Mouse (Mus musculus): ENCODE results near the gene Uba3. TPM values are rescaled to one million over a fixed set of nuclear protein-coding genes. Genes with fewer than 3 reads are reported as not detected.

The Uba3 gene
- polyA plus RNA-seq, 1 experiment, result 14.6 TPM

- Histone ChIP-seq H3K4me3 (replicated peaks; ENCODE audit: extremely low read depth, low read depth, low read length) (no peak overlapping the region), H3K4me1 (ENCODE audit: control insufficient read depth, insufficient read depth, low read length) (peaks cover 13% of the 10 kb centered on the region)
- TF ChIP-seq POLR2A (IDR thresholded peaks at IDR 0.05; ENCODE audit: borderline replicate concordance, extremely low read depth, low read depth, low read length) (0 out of 2 replicates have a peak, but pooled peaks have one; percentile 16), CTCF (IDR thresholded peaks at IDR 0.05; ENCODE audit: insufficient read depth, low read length) (no peak)
- DNase-seq, result peak; percentile 37
- WGBS, result 52% methylated on average over 7 of the region's 7 CpGs
Observed at GRCm38 (mm10) chr6:97145156-97145555, 60.3 kb downstream of the Uba3 start.

- no peak for TF ChIP-seq POLR2A (IDR thresholded peaks at IDR 0.05; ENCODE audit: borderline replicate concordance, extremely low read depth, low read depth, low read length)
- no peak for TF ChIP-seq CTCF (IDR thresholded peaks at IDR 0.05; ENCODE audit: insufficient read depth, low read length)
- no peak overlapping the region for H3K4me3 ChIP-seq (replicated peaks; ENCODE audit: extremely low read depth, low read depth, low read length)
- WGBS, result 33% methylated on average over 7 of the region's 7 CpGs
- DNase-seq, result peak; percentile 28
- H3K4me1 ChIP-seq (ENCODE audit: control insufficient read depth, insufficient read depth, low read length), result peaks cover 12% of the 10 kb centered on the region
Observed at GRCm38 (mm10) chr6:97144359-97144758, 61.1 kb downstream of the Uba3 start.

DNA sequence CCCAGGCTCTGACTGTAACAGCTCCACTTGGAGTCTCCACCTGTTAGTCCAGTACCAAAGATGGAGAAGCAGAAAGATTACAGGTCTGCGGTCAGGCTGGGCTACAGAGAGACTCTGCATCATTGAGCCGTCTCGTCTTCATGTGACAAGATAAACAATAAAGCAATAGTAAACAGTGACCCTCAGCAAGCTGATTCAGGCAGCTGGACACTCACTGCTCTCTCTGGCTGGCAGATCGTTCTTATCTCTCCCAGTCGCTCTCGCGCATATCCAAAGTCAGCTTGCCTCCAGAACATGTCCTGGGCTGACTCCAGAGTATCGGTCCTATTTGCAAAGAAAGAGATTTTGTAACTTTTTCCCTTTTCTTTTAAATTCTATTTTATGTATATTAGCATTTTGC lies 62.8 kb downstream of the Uba3 start:
- TF ChIP-seq POLR2A (IDR thresholded peaks at IDR 0.05; ENCODE audit: borderline replicate concordance, extremely low read depth, low read depth, low read length) (no peak), CTCF (IDR thresholded peaks at IDR 0.05; ENCODE audit: insufficient read depth, low read length) (no peak)
- no peak for DNase-seq
- no peak overlapping the region for H3K4me3 ChIP-seq (replicated peaks; ENCODE audit: extremely low read depth, low read depth, low read length)
- WGBS, result 47% methylated on average over 8 of the region's 8 CpGs
- peaks cover 11% of the 10 kb centered on the region for H3K4me1 ChIP-seq (ENCODE audit: control insufficient read depth, insufficient read depth, low read length)

DNA sequence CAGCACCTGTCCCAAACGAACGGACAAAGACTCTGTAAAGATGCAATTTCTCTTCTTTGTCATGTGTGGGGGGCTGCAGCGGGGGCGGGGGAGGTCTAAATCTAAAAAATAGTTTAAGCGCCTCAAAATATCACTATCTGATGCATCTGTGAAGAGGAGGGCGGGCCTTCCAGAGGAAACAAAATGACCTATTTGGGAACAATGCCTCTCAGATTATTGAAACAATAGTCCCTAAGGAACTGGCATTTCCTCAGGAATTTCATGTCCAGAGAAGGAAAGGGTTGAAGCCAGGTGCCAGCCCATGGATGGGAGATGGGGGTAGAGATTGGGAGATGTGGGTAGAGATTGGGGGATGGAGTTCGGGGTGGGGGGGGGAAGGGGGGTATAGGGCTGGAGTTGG lies 63.6 kb downstream of the Uba3 start:
- DNase-seq, result no peak
- H3K4me3 ChIP-seq (replicated peaks; ENCODE audit: extremely low read depth, low read depth, low read length), result no peak overlapping the region
- TF ChIP-seq POLR2A (IDR thresholded peaks at IDR 0.05; ENCODE audit: borderline replicate concordance, extremely low read depth, low read depth, low read length) (no peak), CTCF (IDR thresholded peaks at IDR 0.05; ENCODE audit: insufficient read depth, low read length) (no peak)
- H3K4me1 ChIP-seq (ENCODE audit: control insufficient read depth, insufficient read depth, low read length), result peaks cover 11% of the 10 kb centered on the region
- 51% methylated on average over 7 of the region's 7 CpGs for WGBS

Other genes starting within 250 kb of the Uba3 start
- gene Fam19a4, start 145.2 kb downstream of the Uba3 start, polyA plus RNA-seq (2012; rRNA removed), result 0.09 TPM in 1 of 2 replicates, not detected in the other
- gene Eogt, start 56.5 kb downstream of the Uba3 start, polyA plus RNA-seq (2012; rRNA removed), result 19.9 and 34.7 TPM in 2 replicates
- 3.1 and 3.8 TPM in 2 replicates for gene Tmf1, start 26.5 kb downstream of the Uba3 start, polyA plus RNA-seq (2012; rRNA removed)
- gene Arl6ip5, start 5.0 kb upstream of the Uba3 start, polyA plus RNA-seq (2012; rRNA removed), result 63.2 and 80.0 TPM in 2 replicates
- 0.22 and 2.0 TPM in 2 replicates for gene Lmod3, start 47.1 kb upstream of the Uba3 start, polyA plus RNA-seq (2012; rRNA removed)

All from lung, adult 2 months (tissue).